Mouse (Mus musculus) heart, embryonic 12.5 days (tissue): ENCODE measurements around the gene Tmod2. TPM values are rescaled to one million over a fixed set of nuclear protein-coding genes. Genes with fewer than 3 reads are reported as not detected.
"Not testable (repeated sequence)": the region's sequence is repeated elsewhere in the genome, so short reads cannot be mapped to it uniquely, and the experiment has no call there.

Experiments
- ATAC-seq: fragments of 200-750 bp; cut with Nextera tagmentation; 2 replicates; pipeline ENCODE4 v1.8.0; 2017; ENCODE audit warnings: moderate TSS enrichment, moderate library complexity; ENCODE audit not compliant: insufficient number of reproducible peaks, low FRiP score
- H3K27ac ChIP-seq: fragments of 300-500 bp; sonication (generic); 2 replicates; pipeline ENCODE4 v1.5.1; 2016; ENCODE audit warnings: mild to moderate bottlenecking, moderate library complexity; ENCODE audit not compliant: poor library complexity, severe bottlenecking
- H3K27me3 ChIP-seq: fragments of 300-500 bp; sonication (generic); replicated peaks from 2 replicates; pipeline ENCODE4 v1.6.1; 2016; ENCODE audit warnings: mild to moderate bottlenecking, moderate library complexity
- H3K36me3 ChIP-seq: fragments of 300-500 bp; sonication (generic); 2 replicates; pipeline ENCODE4 v1.6.1; 2016; ENCODE audit warnings: mild to moderate bottlenecking, moderate library complexity
- H3K4me1 ChIP-seq: fragments of 300-500 bp; sonication (generic); replicated peaks from 2 replicates; pipeline ENCODE4 v1.6.1; 2016; ENCODE audit warnings: mild to moderate bottlenecking
- H3K4me2 ChIP-seq: fragments of 300-500 bp; sonication (generic); 2 replicates; pipeline ENCODE4 v1.6.1; 2016; ENCODE audit warnings: mild to moderate bottlenecking, moderate library complexity
- H3K4me3 ChIP-seq: fragments of 300-500 bp; sonication (generic); 2 replicates; pipeline ENCODE4 v1.5.1; 2016; ENCODE audit warnings: mild to moderate bottlenecking
- H3K9ac ChIP-seq: fragments of 300-500 bp; sonication (generic); 2 replicates; pipeline ENCODE4 v1.6.1; 2016; ENCODE audit warnings: mild to moderate bottlenecking, moderate library complexity
- H3K9me3 ChIP-seq: fragments of 300-500 bp; sonication (generic); replicated peaks from 2 replicates; pipeline ENCODE4 v1.6.1; 2016; ENCODE audit warnings: mild to moderate bottlenecking, moderate library complexity
- WGBS: fragments of 180-500 bp; shearing (Covaris S2); methylation state at CpG from one replicate; pipeline ENCODE4 v1.1.7; 2016; 5-methylcytosine and 5-hydroxymethylcytosine counted together
- polyA plus RNA-seq: library from polyadenylated mRNA; unstranded; fragments of >200 nt; fragmentation: Nextera tagmentation; extraction: Ambion mirVana; gene quantifications from 2 replicates; pipeline ENCODE4 v1.2.1, GENCODE M21; 2016

The Tmod2 gene
- polyA plus RNA-seq, 1 experiment from 2014 or later, result 5.0 TPM

DNA sequence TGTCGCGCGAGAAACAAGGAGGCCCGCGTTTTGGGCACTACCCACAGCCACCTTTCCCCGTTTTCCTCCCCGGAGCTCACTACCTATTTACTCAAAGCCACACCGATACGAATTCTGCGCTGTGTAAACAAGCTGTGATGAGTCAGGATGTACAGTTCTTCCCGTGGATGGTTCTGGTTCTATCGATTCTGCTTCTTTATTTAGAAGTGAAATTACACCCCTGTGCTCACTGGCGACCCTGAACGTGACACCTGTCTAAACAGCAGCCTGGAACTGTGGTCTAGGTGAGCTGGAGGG lies 15.1 kb upstream of the Tmod2 start:
- peak overlapping the region; percentile 49 for H3K27ac ChIP-seq
- 0 out of 2 replicates have a peak, but pooled peaks cover 3% of the 10 kb centered on the region for H3K27me3 ChIP-seq
- H3K36me3 ChIP-seq, result no peaks in the 10 kb centered on the region
- peaks cover 4% of the 10 kb centered on the region; the same call in 1 of the 2 replicates for H3K4me1 ChIP-seq
- peak overlapping the region; percentile 63 for H3K4me3 ChIP-seq
- ATAC-seq, result no peak
- peak overlapping the region; percentile 87 for H3K4me2 ChIP-seq
- H3K9ac ChIP-seq, result peak overlapping the region; percentile 76
- no peaks in the 10 kb centered on the region for H3K9me3 ChIP-seq
- 1% methylated on average over 14 of the region's 14 CpGs for WGBS

DNA sequence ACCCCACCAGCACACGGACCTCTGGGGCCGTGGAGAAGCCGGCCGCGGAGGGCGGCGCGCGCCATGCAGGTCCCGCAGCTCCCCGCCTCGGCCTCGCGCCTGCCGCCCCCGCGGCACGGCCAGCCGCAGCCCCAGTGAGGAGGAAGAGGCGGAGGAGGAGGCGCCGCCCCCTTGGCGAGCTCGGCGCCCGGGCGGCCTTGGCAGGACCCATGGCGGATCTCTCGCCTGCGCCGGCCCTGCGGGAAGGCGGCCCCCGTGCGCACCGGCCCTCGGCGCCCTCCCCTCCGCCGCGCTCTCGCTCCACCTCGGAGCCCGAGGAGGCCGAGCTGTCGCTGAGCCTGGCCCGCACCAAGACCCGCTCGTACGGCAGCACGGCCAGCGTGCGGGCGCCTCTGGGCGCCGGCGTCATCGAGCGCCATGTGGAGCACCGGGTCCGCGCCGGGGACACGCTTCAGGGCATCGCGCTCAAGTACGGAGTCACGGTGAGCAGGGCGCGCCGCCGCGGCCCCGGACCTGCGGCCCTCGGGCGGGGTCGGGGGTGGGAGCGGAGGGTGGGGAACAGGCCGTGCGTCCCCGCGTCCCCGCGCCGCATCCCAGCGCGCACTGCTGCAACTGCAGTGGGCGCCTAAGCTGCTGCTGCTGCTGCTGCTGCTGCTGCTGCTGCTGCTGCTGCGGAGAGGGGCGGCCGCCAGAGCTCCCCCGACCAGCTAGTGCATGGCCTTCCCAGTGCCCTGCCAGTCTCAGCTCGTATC lies 14.6 kb upstream of the Tmod2 start, which contains the start of gene Lysmd2:
Gene Lysmd2 (plus strand): TSS at position 186 of the 752 bp plus-strand sequence.
- ATAC-seq, result peak; percentile 88
- no peaks in the 10 kb centered on the region for H3K9me3 ChIP-seq
- H3K9ac ChIP-seq, result peak within 1 kb of the TSS; percentile 76
- H3K36me3 ChIP-seq, result no peaks in the 10 kb centered on the region
- 0 out of 2 replicates have a peak, but pooled peaks cover 3% of the 10 kb centered on the region for H3K27me3 ChIP-seq
- H3K27ac ChIP-seq, result peak within 1 kb of the TSS; percentile 49
- peak within 1 kb of the TSS; percentile 63 for H3K4me3 ChIP-seq
- peak within 1 kb of the TSS; percentile 87 for H3K4me2 ChIP-seq
- peaks cover 3% of the 10 kb centered on the region; the same call in 1 of the 2 replicates for H3K4me1 ChIP-seq
- WGBS, result under 1% methylated on average over 91 of the region's 94 CpGs

DNA sequence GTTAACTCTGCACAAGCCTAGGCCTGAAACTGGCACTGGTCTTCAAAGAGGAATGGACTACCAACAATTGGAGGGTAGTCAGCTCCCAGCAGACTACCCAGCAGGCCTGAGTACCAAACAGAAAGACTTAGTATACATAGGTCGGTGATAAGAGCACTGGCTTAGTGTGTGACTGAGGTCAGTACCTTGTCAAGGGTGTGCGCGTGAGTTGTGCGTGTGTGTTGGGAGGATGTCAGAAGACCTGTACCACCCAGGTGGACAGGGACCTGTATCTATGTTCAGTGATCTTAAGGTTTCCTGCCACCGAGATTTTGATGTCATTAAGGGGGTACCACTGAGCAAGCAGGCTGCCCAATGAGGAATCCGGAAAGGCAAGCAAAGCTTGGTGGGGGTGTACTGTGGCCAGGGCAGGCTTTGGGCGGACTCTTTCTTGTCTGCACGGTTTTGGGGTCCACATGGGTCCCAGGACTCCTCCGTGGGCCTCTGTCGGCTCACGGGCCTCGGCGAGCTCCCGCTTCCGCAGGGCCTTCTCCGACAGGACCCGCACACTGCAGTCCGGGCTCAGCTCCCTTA lies 13.9 kb upstream of the Tmod2 start:
- Histone ChIP-seq H3K9ac (peak overlapping the region; percentile 76), H3K4me2 (peak overlapping the region; percentile 87), H3K4me1 (no peaks in the 10 kb centered on the region), H3K27ac (peak overlapping the region; percentile 49; the same call in 1 of the 2 replicates), H3K27me3 (0 out of 2 replicates have a peak, but pooled peaks cover 3% of the 10 kb centered on the region), H3K36me3 (no peaks in the 10 kb centered on the region), H3K4me3 (peak overlapping the region; percentile 63), H3K9me3 (peaks cover 3% of the 10 kb centered on the region; the same call in 1 of the 2 replicates)
- peak; percentile 27; the same call in 1 of the 2 replicates for ATAC-seq
- 14% methylated on average over 18 of the region's 18 CpGs for WGBS

DNA sequence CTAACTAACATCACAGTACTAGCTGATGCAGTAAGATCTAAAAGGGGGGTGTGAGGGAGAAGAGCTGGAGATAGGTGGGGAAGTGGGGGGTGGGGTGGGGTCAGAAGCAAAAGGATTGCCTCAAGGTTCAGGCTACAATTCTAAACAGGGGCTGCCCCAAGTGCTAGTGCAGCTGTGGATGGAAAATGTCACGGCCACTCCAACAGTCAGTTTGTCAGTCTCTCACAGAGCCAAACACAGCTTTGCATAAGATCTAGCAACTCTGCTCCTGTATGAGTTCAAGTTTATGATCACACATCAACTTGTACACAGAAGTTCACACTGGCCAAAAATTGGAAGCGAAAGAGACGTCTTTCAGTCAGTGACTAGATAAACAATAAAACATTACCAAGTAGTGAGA lies 10.3 kb upstream of the Tmod2 start:
- no peaks in the 10 kb centered on the region for H3K36me3 ChIP-seq
- H3K9me3 ChIP-seq, result peaks cover 3% of the 10 kb centered on the region; the same call in 1 of the 2 replicates
- no peaks in the 10 kb centered on the region for H3K4me1 ChIP-seq
- 73% methylated on average over 3 of the region's 3 CpGs for WGBS
- H3K27ac ChIP-seq, result no peak overlapping the region
- no peak overlapping the region for H3K4me3 ChIP-seq
- no peak for ATAC-seq
- H3K9ac ChIP-seq, result no peak overlapping the region
- 0 out of 2 replicates have a peak, but pooled peaks cover 3% of the 10 kb centered on the region for H3K27me3 ChIP-seq
- no peak overlapping the region for H3K4me2 ChIP-seq

- H3K4me3 ChIP-seq, H3K36me3 ChIP-seq, ATAC-seq, H3K27me3 ChIP-seq, H3K4me2 ChIP-seq, H3K4me1 ChIP-seq, H3K9me3 ChIP-seq, H3K9ac ChIP-seq, H3K27ac ChIP-seq: not testable (repeated sequence)
- 83% methylated on average over 2 of the region's 2 CpGs for WGBS
These were observed 8.6 kb upstream of the Tmod2 start for GRCm38 (mm10) chr9:75619761-75620160.

DNA sequence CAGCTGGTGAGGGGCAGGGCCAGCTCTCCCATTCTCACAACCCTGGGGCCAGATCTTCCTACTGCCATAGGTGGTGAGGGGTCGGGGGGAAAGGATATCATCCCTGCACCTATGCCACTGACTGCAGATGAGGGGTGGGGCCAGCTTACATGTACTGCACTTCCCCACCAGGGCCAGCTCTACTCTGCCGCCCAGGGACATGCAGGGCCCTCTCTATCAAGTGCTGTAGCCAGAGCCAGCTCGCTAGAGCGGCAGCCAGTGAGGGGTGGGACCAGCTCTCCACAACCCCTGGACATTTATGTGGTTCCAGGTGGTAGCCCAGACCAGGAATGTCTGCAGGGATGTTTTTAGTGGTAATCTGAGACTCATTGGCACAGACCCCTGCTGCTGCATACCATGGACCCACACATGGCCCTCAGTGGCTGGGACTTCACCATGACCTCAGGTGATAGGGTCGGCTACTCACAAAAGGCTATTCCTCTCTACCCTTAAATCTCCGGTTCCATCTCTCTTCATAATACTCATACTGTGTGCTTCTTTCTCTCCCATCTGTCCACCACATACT lies 7.8 kb upstream of the Tmod2 start:
- WGBS, result 77% methylated on average over 6 of the region's 6 CpGs
- Histone ChIP-seq H3K36me3 (no peaks in the 10 kb centered on the region), H3K9me3 (peaks cover 3% of the 10 kb centered on the region; the same call in 1 of the 2 replicates), H3K27me3 (0 out of 2 replicates have a peak, but pooled peaks cover under 1% of the 10 kb centered on the region), H3K9ac (no peak overlapping the region), H3K4me1 (no peaks in the 10 kb centered on the region), H3K4me3 (no peak overlapping the region), H3K27ac (no peak overlapping the region), H3K4me2 (no peak overlapping the region)
- ATAC-seq, result no peak; the same call in 1 of the 2 replicates

DNA sequence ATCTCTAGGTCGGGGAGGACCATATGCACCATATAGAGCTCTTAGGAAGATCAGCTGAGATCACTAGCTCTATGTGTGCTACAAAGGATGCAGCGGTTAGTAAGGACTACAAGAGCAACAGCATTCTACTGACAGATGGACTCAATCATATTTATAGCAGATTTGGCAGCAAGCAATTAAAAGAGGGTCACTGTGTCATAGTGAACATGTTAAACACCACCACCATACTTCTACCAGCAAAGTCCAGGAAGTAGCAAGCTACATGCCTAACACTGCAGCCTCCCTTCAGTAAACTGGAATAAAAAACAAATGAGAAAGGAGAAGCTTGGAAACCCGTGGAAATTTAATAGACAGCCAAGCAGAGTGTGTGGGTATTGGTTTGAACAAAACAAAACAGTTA lies 5.4 kb upstream of the Tmod2 start:
- Histone ChIP-seq H3K27ac (no peak overlapping the region), H3K27me3 (0 out of 2 replicates have a peak, but pooled peaks cover 5% of the 10 kb centered on the region), H3K4me2 (no peak overlapping the region), H3K36me3 (no peaks in the 10 kb centered on the region), H3K4me3 (no peak overlapping the region), H3K9ac (no peak overlapping the region), H3K9me3 (peaks cover 3% of the 10 kb centered on the region; the same call in 1 of the 2 replicates), H3K4me1 (no peaks in the 10 kb centered on the region)
- ATAC-seq, result no peak
- WGBS, result 75% methylated on average over 3 of the region's 3 CpGs

- 23% methylated on average over 16 of the region's 16 CpGs for WGBS
These were observed 1.2 kb downstream of the Tmod2 start for GRCm38 (mm10) chr9:75609965-75610364.

GRCm38 (mm10) chr9:75609505-75609904 lies 1.6 kb downstream of the Tmod2 start:
- Histone ChIP-seq H3K9ac (no peak overlapping the region), H3K27ac (no peak overlapping the region), H3K36me3 (no peaks in the 10 kb centered on the region), H3K4me1 (no peaks in the 10 kb centered on the region), H3K4me2 (no peak overlapping the region), H3K27me3 (peaks cover 5% of the 10 kb centered on the region; the same call in 1 of the 2 replicates), H3K4me3 (no peak overlapping the region), H3K9me3 (no peaks in the 10 kb centered on the region)
- WGBS, result 40% methylated on average over 1 of the region's 1 CpGs
- ATAC-seq, result no peak

More at GRCm38 (mm10) chr9:75609965-75610364, 1.2 kb downstream of the Tmod2 start:
- H3K4me2 ChIP-seq, result peak overlapping the region; percentile 100
- H3K27me3 ChIP-seq, result peaks cover 5% of the 10 kb centered on the region; the same call in 1 of the 2 replicates
- no peak overlapping the region for H3K27ac ChIP-seq
- peak overlapping the region; percentile 88 for H3K4me3 ChIP-seq
- H3K36me3 ChIP-seq, result no peaks in the 10 kb centered on the region
- ATAC-seq, result no peak
- H3K9ac ChIP-seq, result no peak overlapping the region
- H3K4me1 ChIP-seq, result no peaks in the 10 kb centered on the region
- no peaks in the 10 kb centered on the region for H3K9me3 ChIP-seq

DNA sequence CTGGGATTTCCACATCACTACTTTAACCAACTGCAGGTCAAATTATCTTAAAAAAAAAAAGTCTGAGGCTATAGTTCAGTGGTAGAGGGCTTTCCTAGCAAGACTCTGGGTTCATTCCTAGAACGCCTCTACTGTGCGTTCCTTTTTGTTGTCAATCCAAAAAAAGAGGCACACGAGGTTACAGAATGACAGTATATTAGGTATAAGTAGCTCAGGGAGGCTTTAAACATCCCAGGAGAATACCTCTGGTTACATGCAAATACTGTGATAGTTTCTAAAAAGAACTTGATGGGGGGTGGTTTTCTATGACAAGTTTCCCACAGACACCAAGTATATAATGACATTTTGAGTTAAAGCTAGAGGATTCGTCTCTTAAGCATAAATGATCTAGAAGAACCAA lies 3.6 kb downstream of the Tmod2 start:
- Histone ChIP-seq H3K9ac (no peak overlapping the region), H3K4me1 (no peaks in the 10 kb centered on the region), H3K27me3 (peaks cover 5% of the 10 kb centered on the region; the same call in 1 of the 2 replicates), H3K27ac (no peak overlapping the region), H3K4me2 (no peak overlapping the region), H3K4me3 (no peak overlapping the region), H3K36me3 (no peaks in the 10 kb centered on the region), H3K9me3 (no peaks in the 10 kb centered on the region)
- ATAC-seq, result no peak
- 90% methylated on average over 4 of the region's 4 CpGs for WGBS

DNA sequence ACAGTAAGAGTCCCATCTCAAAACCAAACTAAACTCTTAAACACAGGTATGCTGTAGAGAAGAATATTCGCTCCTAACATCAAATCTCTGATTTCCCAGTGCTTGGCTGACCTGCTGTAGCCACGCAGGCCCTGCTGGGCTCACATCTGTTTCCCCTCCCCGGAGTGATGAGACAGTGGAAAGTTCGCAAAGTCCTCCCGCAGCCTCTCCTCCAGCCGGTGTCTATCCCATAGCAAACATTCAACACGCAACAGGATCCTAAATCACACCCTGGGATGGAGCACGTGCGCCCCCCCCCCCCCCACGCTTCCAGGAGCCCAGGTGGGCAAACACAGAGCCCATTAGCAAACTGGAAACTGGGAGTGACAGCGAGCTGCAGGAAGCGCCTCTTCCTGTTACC lies 9.6 kb downstream of the Tmod2 start:
- 0 out of 2 replicates have a peak overlapping the region, but pooled peaks have one; percentile 2 for H3K27ac ChIP-seq
- no peaks in the 10 kb centered on the region for H3K9me3 ChIP-seq
- H3K9ac ChIP-seq, result no peak overlapping the region
- ATAC-seq, result 0 out of 2 replicates have a peak, but pooled peaks have one; percentile 33
- H3K4me3 ChIP-seq, result 0 out of 2 replicates have a peak overlapping the region, but pooled peaks have one; percentile 12
- peak overlapping the region; percentile 51 for H3K4me2 ChIP-seq
- WGBS, result 43% methylated on average over 12 of the region's 12 CpGs
- no peaks in the 10 kb centered on the region for H3K36me3 ChIP-seq
- peaks cover 13% of the 10 kb centered on the region for H3K4me1 ChIP-seq
- H3K27me3 ChIP-seq, result no peaks in the 10 kb centered on the region; the same call in 1 of the 2 replicates
